ENCODE assay signal across 20 mouse cellular contexts in genomic region chr3:94436420-94436819, GRCm38 (mm10). TPM values are rescaled to one million over a fixed set of nuclear protein-coding genes. Genes with fewer than 3 reads are reported as not detected.
"Had no signal": no experiment of that assay in that cellular context is flagged by ENCODE, and none has a peak within 500 bp of the region (broad histone marks: within the 10 kb centered on the region; RNA-seq: fewer than 3 reads in every experiment).

No protein-coding gene starts in this region.

- H3K36me3 ChIP-seq: neural tube, embryonic 12.5 days; stomach, embryonic 15.5 days had no signal

- H3K4me2 ChIP-seq: neural tube, embryonic 12.5 days; neural tube, embryonic 13.5 days; neural tube, embryonic 15.5 days; stomach, embryonic 15.5 days had no signal

- H3K27ac ChIP-seq: neural tube, embryonic 12.5 days; neural tube, embryonic 13.5 days; neural tube, embryonic 15.5 days; stomach, embryonic 15.5 days; stomach, postnatal 0 days had no signal

- H3K9ac ChIP-seq: neural tube, embryonic 12.5 days; neural tube, embryonic 13.5 days; neural tube, embryonic 15.5 days; stomach, embryonic 15.5 days had no signal

- H3K4me1 ChIP-seq: neural tube, embryonic 12.5 days; neural tube, embryonic 13.5 days; neural tube, embryonic 15.5 days; stomach, embryonic 15.5 days had no signal

- H3K9me3 ChIP-seq: neural tube, embryonic 12.5 days; neural tube, embryonic 13.5 days; neural tube, embryonic 15.5 days; stomach, embryonic 15.5 days had no signal

- H3K4me3 ChIP-seq: neural tube, embryonic 12.5 days; neural tube, embryonic 13.5 days; neural tube, embryonic 15.5 days; stomach, embryonic 15.5 days had no signal

- DNase-seq: retina, postnatal 1 day; right cerebral cortex, adult 18-20 months; right cerebral cortex, postnatal 14 days; right cerebral cortex, postnatal 25 days; right cerebral cortex, postnatal 4 days; spleen, adult 18-20 months; thymus, adult 18-20 months; thymus, adult 2 months; thymus, postnatal 14 days; thymus, postnatal 25 days; thymus, postnatal 36 days; thymus, postnatal 4 days had no signal

- H3K27me3 ChIP-seq: neural tube, embryonic 12.5 days; stomach, embryonic 15.5 days had no signal

RNA-seq across cellular contexts. Expression of gene Oaz3, which starts 7.3 kb away (rescaled TPM):
- total RNA-seq: neutrophil, adult 5-6 weeks had no signal
- polyA plus RNA-seq: small intestine, adult 2 months; spleen, adult 2 months had no signal

RNA-seq across cellular contexts. Expression of gene Tdrkh, which starts 23.3 kb away (rescaled TPM):
- polyA plus RNA-seq: small intestine, adult 2 months had no signal

RNA-seq across cellular contexts. Expression of gene Lingo4, which starts 38.1 kb away (rescaled TPM):
- total RNA-seq: neutrophil, adult 5-6 weeks had no signal

RNA-seq across cellular contexts. Expression of gene Celf3, which starts 41.7 kb away (rescaled TPM):
- polyA plus RNA-seq: spleen, adult 2 months had no signal
